Mouse (Mus musculus): Measurements from ENCODE around the gene Brca2.

DNA sequence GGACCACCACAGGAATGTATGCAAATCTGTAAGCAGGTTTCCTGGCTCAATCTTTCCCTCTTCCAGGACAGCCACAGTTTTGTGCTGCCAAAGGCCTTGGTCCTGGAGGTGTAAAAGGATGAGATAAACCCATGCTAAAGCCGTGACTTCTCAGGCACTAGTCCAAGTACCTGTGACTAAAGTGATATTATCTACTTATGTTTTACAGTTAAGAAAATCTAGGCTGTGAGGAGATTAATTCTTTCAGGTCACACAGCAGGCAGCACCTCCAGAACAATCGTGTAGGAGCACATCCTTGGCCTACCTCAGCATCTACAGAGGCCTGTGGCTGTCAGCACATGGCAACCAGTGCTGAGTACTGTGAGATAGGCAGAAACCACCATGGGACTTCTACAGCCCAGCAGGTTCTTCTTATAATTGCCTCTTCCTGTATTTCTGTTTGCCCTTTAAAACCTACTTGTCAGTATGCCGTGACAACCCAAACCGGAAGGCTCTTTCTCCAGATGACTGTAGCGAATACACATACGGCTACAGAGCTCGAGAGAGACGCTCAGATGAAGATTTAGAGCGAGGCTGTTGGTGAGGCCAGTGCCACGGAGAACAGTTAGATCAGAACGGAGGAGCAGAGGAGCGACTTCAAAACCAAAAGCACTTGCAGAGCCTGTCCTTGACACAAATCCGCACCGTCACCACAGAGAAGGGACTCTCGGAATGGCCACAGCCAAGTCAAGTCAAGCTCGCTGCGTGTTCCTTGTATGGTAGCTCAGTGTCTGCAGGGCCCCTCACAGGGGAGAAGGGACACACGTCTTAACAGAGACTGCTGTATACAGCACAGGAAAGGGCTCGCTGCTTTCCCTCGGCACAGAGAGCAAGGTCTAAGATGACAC is 78.4 kb downstream of the Brca2 start:
- TF ChIP-seq TAL1 (IDR thresholded peaks at IDR 0.05; ENCODE audit: low read length), result no peak
- TF ChIP-seq GATA1 (IDR thresholded peaks at IDR 0.05; ENCODE audit: low read length), result no peak

All from erythroblast, embryonic 14.5 days (primary cell).